Mouse (Mus musculus): ENCODE results near the gene Tsen54. TPM values are rescaled to one million over a fixed set of nuclear protein-coding genes. Genes with fewer than 3 reads are reported as not detected.
A peak's percentile ranks its signal among the peaks of the same experiment; 100 is the strongest.

Gene Tsen54
- total RNA-seq (2021), result 10 to 100 TPM; 12.4 to 14.2 TPM
- long read RNA-seq, experiment 1, partial matches to known transcripts, result 3 of 11 reads
- long read RNA-seq, experiment 1, other reads (novel, unspliced or antisense), result 7 of 11 reads
- long read RNA-seq, experiment 2, partial matches to known transcripts, result 1 of 11 reads
- long read RNA-seq, experiment 2, other reads (novel, unspliced or antisense), result 6 of 11 reads

- intact Hi-C loops (cut with DNase I), result loop anchor here (1.0 to 10.0 kb wide), 3 partner anchors 93 to 320 kb away; partner anchors contain the start of gene Nt5c
- TF ChIP-seq CTCF (IDR thresholded peaks at IDR 0.05), result no peak; the same call in 1 of the 2 replicates
- Histone ChIP-seq H3K27ac (peak within 1 kb of the TSS; percentile 55), H3K4me3 (peak within 1 kb of the TSS; percentile 73)
- DNase-seq (ENCODE audit: extremely low spot score in 1 of 2, low spot score in 2 of 2), result peak; percentile 87 to 91
Measured at GRCm38 (mm10) chr11:115814605-115815450, at the start of gene Tsen54. TSS of gene Tsen54 (plus strand) at chr11:115814724.

DNA sequence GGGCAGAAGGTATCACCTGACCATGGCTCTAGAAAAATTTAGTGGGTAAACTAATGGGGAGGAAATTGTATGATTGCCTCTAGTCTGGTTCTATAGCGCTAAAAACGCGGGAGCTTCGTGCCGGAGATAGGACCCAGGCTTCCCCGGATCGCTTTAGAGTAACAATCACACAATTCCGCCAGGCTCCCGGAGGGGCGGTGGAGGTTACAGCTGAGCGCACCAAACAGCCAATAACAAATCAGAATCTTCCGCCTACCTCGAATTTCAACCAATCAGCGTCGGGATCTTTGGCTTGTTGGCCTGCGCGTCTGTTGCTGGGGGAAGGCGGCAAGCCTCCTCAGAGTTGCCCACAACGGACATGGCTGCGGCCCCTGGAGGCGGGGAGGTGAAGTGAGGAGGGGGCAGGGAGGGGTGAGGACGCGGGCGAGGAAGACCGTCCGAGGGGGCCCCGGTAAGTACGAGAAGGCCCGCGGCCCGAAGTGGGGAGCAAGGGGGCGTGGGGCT lies 49.4 kb upstream of the Tsen54 start, which contains the start of gene Tmem94:
Gene Tmem94 (plus strand): TSS at position 331 of the 504 bp plus-strand sequence.
- peak within 1 kb of the TSS; percentile 98 for H3K27ac ChIP-seq
- peak; percentile 97 to 99 for DNase-seq (ENCODE audit: extremely low spot score in 1 of 2, low spot score in 2 of 2)
- intact Hi-C loops (cut with DNase I), result no loop called here
- H3K4me3 ChIP-seq, result peak within 1 kb of the TSS; percentile 99
- TF ChIP-seq CTCF (IDR thresholded peaks at IDR 0.05), result no peak

GRCm38 (mm10) chr11:115765607-115766141 lies 48.9 kb upstream of the Tsen54 start:
- Histone ChIP-seq H3K27ac (peak overlapping the region; percentile 98), H3K4me3 (peak overlapping the region; percentile 99)
- no peak; the same call in 1 of the 2 replicates for TF ChIP-seq CTCF (IDR thresholded peaks at IDR 0.05)
- DNase-seq (ENCODE audit: extremely low spot score in 1 of 2, low spot score in 2 of 2), result peak; percentile 44 to 48
- intact Hi-C loops (cut with DNase I), result no loop called here

GRCm38 (mm10) chr11:115766356-115766943 lies 48.1 kb upstream of the Tsen54 start:
- peak overlapping the region; percentile 98 for H3K27ac ChIP-seq
- DNase-seq (ENCODE audit: extremely low spot score in 1 of 2, low spot score in 2 of 2), result no peak
- H3K4me3 ChIP-seq, result peak overlapping the region; percentile 99
- intact Hi-C loops (cut with DNase I), result no loop called here
- TF ChIP-seq CTCF (IDR thresholded peaks at IDR 0.05), result no peak; the same call in 1 of the 2 replicates

DNA sequence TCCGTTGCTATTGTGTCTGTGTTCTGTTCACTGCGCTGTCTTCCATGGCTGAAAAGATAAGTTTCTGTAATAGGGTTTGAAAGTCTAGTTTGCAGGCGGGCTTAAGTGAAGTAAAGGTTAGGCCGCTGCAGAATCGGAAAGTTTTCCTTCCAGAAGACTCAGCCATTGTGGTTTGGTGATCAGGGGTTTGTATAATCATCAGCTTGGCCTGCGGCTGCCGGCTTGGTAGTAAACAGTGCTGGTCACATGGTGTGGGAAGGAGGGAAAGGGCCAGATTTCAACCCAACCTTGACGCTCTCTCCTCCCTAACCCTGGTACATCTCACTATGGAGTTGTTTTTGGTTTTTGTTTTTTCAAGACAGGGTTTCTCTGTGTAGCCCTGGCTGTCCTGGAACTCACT lies 47.5 kb upstream of the Tsen54 start:
- intact Hi-C loops (cut with DNase I), result no loop called here

DNA sequence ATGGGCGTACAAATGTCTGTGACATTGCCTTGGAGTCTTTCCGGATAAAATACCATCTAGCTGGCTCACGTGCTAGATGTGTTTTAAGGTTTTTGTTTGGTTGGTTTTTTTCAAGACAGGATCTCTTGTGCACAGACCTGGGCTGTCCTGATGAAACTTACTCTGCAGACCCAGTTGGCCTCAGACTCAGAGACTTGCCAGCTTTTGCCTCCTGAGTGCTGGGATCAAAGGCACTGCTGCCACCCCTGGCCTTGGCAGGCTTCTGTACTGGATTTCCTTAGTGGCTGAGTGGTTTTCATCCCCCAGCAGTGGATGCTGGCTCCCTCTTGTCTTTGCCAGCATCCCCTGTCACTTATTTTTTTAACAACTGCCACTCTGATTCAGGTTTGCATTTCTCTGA lies 45.6 kb upstream of the Tsen54 start:
- H3K4me3 ChIP-seq, result no peak overlapping the region
- intact Hi-C loops (cut with DNase I), result loop anchor here (1.0 kb wide), 1 partner anchor 44 kb away; the partner anchor contains the start of gene Caskin2
- no peak for DNase-seq (ENCODE audit: extremely low spot score in 1 of 2, low spot score in 2 of 2)
- no peak overlapping the region for H3K27ac ChIP-seq
- no peak for TF ChIP-seq CTCF (IDR thresholded peaks at IDR 0.05)

More for the DNA sequence above, 47.5 kb upstream of the Tsen54 start:
- no peak for DNase-seq (ENCODE audit: extremely low spot score in 1 of 2, low spot score in 2 of 2)
- H3K27ac ChIP-seq, result peak overlapping the region; percentile 98; the same call in 1 of the 2 replicates
- TF ChIP-seq CTCF (IDR thresholded peaks at IDR 0.05), result no peak
- no peak overlapping the region for H3K4me3 ChIP-seq

GRCm38 (mm10) chr11:115774653-115775052 lies 39.9 kb upstream of the Tsen54 start:
- no peak for TF ChIP-seq CTCF (IDR thresholded peaks at IDR 0.05)
- Histone ChIP-seq H3K4me3 (no peak overlapping the region), H3K27ac (no peak overlapping the region)
- intact Hi-C loops (cut with DNase I), result no loop called here
- DNase-seq (ENCODE audit: extremely low spot score in 1 of 2, low spot score in 2 of 2), result no peak

DNA sequence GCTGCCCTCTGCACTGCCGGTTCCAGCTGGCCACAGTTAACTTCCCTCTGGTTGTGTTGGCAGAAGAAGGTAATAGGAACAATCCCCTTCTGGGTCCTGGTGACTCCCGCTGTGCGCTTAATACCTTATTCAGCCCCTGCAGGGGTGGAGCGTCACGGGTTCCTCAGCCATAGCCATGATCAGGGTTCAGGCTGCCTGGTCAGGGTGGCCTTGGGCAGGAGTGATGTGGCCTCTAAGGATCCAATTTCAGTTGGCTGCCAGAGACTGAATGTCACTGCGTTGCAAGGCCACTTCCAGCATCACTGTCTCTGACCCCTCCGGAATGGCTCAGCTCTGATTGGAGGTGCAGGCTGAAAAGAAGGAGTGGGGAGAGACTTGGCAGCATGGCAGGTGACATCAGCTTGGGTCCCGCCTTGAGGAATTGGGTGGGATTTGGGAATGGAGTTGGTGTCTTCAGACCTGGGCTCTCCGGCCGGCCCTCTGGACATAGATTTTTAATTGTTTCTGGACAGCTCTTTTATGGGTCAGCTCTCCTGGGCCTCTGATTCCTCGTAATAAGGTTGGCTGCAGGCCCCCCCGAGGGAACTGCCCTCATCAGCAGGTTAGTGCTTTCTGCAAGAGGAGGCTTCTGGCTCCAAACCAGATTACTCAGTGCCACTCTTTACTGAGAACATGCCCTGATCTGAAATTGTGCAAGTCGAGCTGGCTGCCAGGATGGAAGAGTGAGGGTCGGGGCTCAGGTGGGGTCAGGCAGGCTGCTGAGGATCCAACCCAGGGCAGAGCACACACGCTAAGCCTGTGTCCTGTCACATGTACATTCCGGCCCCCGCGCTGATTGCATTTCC lies 38.5 kb upstream of the Tsen54 start:
- intact Hi-C loops (cut with DNase I), result no loop called here
- Histone ChIP-seq H3K4me3 (no peak overlapping the region), H3K27ac (peak overlapping the region; percentile 44)
- no peak for TF ChIP-seq CTCF (IDR thresholded peaks at IDR 0.05)
- peak in 1 of 2 experiments; percentile 10 for DNase-seq (ENCODE audit: extremely low spot score in 1 of 2, low spot score in 2 of 2)

DNA sequence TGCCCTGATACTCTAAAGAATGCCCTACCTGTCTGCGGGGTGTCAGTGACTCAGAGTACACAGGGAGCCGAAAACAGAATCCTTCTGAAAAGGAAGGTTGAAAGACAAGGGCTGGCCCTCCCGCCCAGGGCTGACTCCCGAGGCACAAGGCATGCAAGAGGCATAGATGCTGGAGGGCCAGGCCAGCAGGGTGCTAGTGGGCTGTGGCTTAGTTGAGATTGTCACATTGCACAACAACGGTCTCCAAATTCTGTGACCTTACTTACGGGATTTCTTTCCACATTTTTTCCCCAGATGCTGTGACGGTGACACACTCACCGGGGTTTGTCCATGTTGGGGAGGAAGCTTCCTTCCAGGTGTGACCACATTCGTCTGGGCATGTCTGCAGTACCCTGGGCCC lies 37.6 kb upstream of the Tsen54 start:
- DNase-seq (ENCODE audit: extremely low spot score in 1 of 2, low spot score in 2 of 2), result no peak
- Histone ChIP-seq H3K4me3 (no peak overlapping the region), H3K27ac (no peak overlapping the region)
- intact Hi-C loops (cut with DNase I), result no loop called here
- TF ChIP-seq CTCF (IDR thresholded peaks at IDR 0.05), result no peak

- DNase-seq (ENCODE audit: extremely low spot score in 1 of 2, low spot score in 2 of 2), result no peak
- no peak for TF ChIP-seq CTCF (IDR thresholded peaks at IDR 0.05)
- intact Hi-C loops (cut with DNase I), result no loop called here
- no peak overlapping the region for H3K27ac ChIP-seq
- H3K4me3 ChIP-seq, result no peak overlapping the region
Measured at GRCm38 (mm10) chr11:115777487-115778335, 36.8 kb upstream of the Tsen54 start.

All from left cerebral cortex, adult 2 months (tissue).